Mouse (Mus musculus) monocyte, adult 59 days (primary cell): Measurements from ENCODE around the gene Chm. TPM values are rescaled to one million over a fixed set of nuclear protein-coding genes. Genes with fewer than 3 reads are reported as not detected.

Experiments
- total RNA-seq, 2 experiments: library from RNA; stranded (reverse); gene quantifications; one replicate each; pipeline ENCODE4 v1.2.4; 2023

Gene Chm
- 10 to 100 TPM; 18.9 to 22.8 TPM for total RNA-seq

DNA sequence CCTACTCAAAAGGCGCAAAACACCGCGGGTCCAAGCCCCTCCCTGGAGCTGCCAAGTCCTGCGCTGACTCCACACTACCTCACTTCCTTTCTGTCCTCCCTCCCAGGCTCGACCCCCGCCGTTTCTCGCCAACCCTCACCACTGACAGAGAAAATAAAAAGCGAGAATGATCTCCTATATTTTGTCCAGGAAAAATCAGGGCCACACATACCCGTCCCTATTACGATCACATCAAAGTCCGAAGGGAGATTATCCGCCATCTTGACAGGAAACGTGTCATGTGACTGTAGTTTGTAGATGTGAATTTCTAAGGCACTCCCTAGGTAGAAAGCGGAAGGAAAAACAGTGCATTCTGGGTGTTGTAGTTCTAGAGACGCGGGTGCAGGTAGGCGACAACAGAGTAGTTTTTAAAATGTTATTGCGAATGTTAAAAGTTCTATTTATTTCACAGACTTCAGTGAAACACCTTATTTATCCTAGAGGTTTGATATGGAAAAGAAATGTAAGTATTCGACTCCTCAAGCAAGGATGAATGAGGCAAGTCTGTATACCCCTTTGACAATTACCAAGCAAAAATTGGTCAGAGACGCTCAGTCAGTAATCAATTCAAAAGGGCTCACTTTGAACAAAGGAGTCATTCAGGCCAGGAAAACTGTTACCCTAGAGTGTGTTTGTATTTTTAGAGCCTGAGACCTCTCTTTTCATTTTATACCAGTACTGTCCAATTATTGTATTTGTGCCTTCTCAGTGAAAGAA lies at the start of gene Chm:
TSS of gene Chm (minus strand) at position 288 of the 756 bp plus-strand sequence.

Other genes with a start within 250 kb of the Chm start
- gene Dach2, start 112.0 kb upstream of the Chm start, total RNA-seq = not detected